Mouse (Mus musculus) CH12.LX (cell line): ENCODE data around the gene C1qtnf5.

Source experiments
- EP300 ChIP-seq: IDR thresholded peaks from 2 replicates; pipeline ENCODE4 v1.6.1; 2011; ENCODE audit warnings: low read length, improper control_type of control experiment
- MAFK ChIP-seq: IDR thresholded peaks from 2 replicates; pipeline ENCODE4 v1.6.1; 2011; ENCODE audit warnings: low read length, improper control_type of control experiment; ENCODE audit not compliant: insufficient replicate concordance
- MXI1 ChIP-seq: IDR thresholded peaks from 2 replicates; pipeline ENCODE4 v1.6.1; 2011; ENCODE audit warnings: mild to moderate bottlenecking, low read depth, low read length, improper control_type of control experiment
- POLR2A ChIP-seq: IDR thresholded peaks from 2 replicates; pipeline ENCODE4 v1.6.1; 2011; ENCODE audit warnings: low read depth, mild to moderate bottlenecking, improper control_type of control experiment, low read length
- UBTF ChIP-seq: IDR thresholded peaks from 2 replicates; pipeline ENCODE4 v1.6.1; 2012; ENCODE audit warnings: low read depth, mild to moderate bottlenecking, inconsistent platforms, low read length, improper control_type of control experiment, moderate library complexity
- ZKSCAN1 ChIP-seq: IDR thresholded peaks from 2 replicates; pipeline ENCODE4 v1.6.1; 2012; ENCODE audit warnings: low read depth, inconsistent platforms, low read length, improper control_type of control experiment, borderline replicate concordance

- no peak for TF ChIP-seq ZKSCAN1
- no peak for TF ChIP-seq MAFK
- no peak for TF ChIP-seq MXI1
- TF ChIP-seq EP300 = no peak
- no peak for TF ChIP-seq POLR2A
- TF ChIP-seq UBTF = no peak
Measured at GRCm38 (mm10) chr9:44129633-44130032, 22.6 kb downstream of the C1qtnf5 start.
